Mouse (Mus musculus) 3T3-L1 (cell line): ENCODE measurements around the gene Srprb.

Source experiments
- DNase-seq: peaks from one replicate; pipeline ENCODE4 v3.0.0-alpha.2; 2015; ENCODE audit warnings: low read depth, low spot score

Gene Srprb

DNA sequence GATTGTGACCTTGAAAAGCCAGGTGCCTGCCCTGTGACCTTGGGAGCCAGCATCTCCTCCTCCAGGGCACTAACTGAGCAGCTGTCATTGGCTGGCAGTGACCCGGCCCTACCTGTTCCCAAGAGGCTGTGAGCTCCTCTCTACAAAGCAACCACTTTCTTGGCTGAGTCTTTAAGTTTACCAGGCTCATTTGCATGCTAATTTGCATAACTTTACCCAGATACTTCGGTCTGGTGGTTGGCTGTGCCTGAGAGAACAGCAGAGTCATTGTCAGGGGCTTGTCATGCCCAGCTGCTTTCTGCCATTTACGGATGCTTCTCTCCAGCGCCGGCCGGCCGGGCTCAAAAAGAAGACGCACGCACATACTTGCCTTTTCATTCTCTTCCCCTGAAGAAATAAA is 55.2 kb downstream of the Srprb start:
- DNase-seq, result no peak

GRCm38 (mm10) chr9:103146257-103146656 is 55.7 kb downstream of the Srprb start:
- DNase-seq, result no peak

DNA sequence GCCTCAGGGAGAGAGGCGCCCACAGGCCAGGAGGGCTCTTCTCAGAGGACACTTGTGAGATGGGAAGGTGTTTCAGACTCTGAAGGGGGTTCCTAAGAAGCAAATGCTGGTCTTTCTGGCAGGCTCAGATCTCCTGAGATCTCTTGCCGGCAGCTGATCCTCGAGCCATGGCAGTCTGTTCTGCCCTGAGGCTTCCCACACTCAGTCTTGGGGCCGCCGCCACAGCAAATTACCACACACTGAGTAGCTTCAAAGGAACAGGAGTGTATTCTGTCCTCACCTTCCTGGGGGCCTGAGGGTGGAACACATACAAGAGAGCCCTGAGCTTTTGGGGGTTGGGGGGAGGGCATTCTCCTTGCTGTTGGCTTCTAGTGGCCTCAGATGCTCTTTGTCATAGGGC is 56.6 kb downstream of the Srprb start:
- DNase-seq, result no peak

GRCm38 (mm10) chr9:103143881-103144280 is 58.1 kb downstream of the Srprb start:
- DNase-seq, result no peak

- no peak for DNase-seq
These were observed 60.7 kb downstream of the Srprb start for GRCm38 (mm10) chr9:103141266-103141665.

DNA sequence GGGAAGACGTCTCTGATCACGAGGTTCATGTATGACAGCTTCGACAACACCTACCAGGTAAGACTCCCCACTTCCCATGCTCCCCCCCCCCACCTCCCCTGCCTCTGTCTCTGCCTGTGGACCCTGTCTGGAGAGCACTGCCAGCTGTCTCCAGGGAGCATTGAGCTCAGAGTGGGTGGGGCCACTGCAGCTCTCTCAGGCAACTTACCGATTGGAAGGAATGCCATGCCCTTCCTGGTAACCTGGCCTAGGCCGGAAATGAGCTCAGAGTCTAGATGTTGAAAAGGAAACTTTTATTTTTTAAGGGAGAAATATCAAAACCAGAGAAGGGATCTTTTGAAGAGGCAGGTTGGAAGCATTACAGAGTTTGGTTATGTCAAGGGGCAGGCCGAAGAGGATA is 61.6 kb downstream of the Srprb start:
- DNase-seq, result no peak

- DNase-seq, result no peak
These were observed 62.5 kb downstream of the Srprb start for GRCm38 (mm10) chr9:103139481-103139880.
